Mouse (Mus musculus) cerebral cortex, adult 2 months (tissue): ENCODE results near the gene Eif5a.

ENCODE experiments used
- WGBS: fragments of 180-500 bp; shearing (Covaris S2); methylation state at CpG from one replicate; pipeline ENCODE4 v1.1.7; 2018; 5-methylcytosine and 5-hydroxymethylcytosine counted together

The Eif5a gene

DNA sequence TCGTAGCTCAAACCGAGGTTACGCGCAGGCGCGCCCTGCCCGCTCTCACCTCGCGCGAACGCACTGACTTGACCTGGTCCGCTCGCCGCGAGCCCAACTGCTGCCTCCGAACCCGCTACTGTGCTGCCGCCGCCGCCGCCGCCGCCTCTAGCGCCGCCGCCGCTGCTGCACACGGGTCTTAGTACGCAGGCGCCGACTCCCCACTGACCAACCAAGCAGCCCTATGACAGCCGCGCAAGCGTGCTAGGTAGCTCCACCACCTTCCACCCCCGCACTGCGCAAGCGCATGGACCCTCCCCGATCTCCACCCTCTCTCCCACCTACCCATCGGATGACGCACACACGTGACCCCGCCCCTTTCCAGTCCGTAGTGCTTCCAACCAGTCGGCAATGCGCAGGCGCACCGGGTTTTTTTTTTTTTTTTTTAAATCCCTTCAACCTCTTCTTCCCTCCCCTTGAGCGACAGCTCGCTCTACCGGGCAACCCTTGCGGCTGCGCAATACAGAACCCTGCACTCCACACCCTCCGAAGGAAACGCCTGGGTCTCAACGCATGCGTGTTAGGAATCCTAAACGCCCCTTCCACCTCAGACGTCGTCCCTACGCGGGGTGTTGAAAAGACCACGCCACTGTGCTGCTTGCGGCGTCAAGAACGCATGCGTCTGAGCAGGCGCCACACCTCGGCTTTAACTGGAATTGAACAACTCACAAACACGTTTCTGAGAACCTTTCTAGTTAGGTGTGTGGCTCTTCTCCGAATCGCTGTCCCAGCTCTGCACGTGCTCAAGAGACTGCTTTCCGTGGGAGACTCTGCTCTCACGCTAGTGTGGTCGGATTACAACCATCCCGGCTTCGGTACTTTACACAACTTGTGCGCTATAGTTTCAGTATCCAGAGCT lies at the start of gene Eif5a:
Gene Eif5a, minus strand, starts transcription at position 845 of the 898 bp plus-strand sequence.
- WGBS = under 1% methylated on average over 78 of the region's 78 CpGs

DNA sequence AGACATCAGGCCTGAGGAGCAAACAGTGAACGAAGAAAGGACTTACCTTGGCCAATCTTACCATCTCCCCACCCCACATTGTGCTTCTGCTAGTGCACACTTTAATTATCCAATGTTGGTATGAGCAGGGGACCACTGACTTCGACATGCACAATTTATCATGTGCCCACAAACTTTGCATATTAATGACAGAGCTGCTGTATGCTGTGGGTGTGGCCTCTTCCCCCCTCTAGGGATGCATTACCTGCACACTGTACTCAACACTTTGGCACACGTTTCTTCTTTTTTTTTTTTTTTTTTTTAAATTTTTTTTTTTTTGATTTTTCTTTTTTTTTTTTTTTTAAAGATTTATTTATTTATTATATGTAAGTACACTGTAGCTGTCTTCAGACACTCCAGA lies 49.0 kb upstream of the Eif5a start:
- 79% methylated on average over 3 of the region's 3 CpGs for WGBS

DNA sequence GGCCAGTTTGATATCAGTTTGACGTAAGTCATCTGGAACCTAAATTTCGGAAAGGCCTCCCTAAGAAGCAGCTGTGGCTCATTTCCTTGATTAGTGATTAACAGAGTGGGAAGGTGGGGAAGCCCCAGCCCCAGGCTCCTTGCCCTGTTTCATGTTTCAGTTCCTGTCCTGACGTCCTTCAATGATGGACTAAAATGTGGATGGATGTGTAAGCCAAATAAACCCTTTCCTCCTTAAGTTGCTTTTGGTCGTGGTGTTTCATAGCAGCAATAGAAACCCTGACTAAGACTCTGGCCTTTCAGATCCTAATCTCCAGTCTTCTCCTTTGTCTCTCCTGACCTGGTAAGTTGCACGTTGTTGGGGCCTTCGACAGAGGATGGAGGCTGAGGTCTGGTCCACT lies 48.5 kb upstream of the Eif5a start:
- 86% methylated on average over 6 of the region's 6 CpGs for WGBS

DNA sequence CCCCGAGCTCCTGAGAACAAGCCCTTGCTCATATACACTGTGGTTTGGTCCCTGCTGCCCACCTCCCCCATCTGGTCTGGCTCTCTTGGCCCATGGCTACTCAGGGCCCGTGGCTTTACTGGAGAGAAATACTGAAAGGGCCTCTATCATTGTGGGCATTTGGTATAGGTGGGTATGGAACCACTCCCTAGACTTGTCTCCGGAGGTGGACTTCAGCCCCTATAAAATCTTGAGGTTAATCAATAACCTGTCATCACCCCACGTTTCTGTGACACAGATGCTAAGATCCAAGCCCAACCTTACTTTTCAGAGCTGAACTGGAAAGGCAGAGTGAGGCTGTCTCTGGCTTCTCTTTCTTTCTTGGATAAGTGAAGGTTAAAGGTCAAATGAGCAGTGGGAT lies 47.0 kb upstream of the Eif5a start:
- WGBS = 90% methylated on average over 4 of the region's 4 CpGs

DNA sequence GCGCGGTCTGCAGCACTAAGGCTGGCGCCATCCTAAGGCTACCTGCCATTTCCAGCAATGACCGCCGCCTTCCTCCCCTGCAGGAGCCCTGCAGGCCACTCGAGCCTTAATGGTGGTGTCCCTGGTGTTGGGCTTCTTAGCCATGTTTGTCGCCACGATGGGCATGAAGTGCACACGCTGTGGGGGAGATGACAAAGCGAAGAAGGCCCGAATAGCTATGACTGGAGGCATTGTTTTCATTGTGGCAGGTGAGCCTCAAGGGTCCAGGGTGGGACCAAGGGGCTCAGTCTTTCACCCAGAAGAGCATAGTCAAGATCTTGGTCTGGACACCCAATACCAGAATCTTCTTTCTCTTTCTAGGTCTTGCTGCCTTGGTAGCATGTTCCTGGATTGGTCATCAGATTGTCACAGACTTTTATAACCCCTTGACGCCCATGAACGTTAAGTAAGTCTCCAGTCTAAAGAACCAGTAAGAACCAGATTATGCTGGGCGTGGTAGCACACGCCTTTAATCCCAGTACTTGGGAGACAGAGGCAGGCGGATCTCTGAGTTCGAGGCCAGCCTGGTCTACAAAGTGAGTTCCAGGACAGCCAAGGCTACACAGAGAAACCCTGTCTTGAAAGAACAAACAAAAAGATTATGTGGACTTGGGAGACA lies 45.2 kb upstream of the Eif5a start:
- WGBS = 38% methylated on average over 17 of the region's 17 CpGs

DNA sequence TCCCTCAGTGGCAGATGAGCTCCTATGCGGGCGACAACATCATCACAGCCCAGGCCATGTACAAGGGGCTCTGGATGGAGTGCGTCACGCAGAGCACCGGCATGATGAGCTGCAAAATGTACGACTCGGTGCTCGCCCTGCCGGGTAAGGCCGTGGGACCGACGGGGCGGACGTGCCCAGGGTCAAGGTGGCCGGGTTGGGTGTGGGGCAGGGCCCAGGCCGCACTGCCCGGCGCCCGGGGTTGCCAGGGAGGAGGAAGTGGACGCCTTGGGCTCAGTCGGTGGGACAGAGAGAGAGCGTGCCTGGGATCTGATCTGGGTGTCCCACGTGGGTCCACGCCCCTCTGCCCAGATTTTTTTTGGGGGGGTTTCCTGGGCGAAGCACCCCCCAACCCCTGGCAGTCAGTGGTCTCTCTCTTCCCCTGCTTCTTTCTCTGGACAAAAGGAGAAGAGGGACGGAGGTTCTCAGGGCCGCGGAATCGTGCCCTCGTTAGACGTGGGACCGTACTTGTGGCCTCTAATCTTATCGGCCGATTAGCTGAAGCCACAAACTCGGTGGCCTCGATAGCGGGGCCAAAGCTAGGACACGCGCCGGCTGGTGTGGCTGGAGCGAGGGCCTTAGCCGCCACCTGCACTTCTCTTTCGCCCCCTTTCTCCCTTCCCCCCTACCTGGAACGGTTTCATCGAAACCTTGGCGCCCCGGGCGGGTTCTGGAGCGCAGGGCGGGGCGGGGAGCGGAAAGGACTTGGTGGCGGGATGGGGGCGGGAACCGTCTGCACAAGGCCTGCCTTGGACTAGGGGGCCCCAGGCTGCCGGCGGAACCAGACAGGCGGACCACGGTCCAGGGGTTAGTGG lies 44.5 kb upstream of the Eif5a start:
- WGBS = 3% methylated on average over 59 of the region's 59 CpGs

DNA sequence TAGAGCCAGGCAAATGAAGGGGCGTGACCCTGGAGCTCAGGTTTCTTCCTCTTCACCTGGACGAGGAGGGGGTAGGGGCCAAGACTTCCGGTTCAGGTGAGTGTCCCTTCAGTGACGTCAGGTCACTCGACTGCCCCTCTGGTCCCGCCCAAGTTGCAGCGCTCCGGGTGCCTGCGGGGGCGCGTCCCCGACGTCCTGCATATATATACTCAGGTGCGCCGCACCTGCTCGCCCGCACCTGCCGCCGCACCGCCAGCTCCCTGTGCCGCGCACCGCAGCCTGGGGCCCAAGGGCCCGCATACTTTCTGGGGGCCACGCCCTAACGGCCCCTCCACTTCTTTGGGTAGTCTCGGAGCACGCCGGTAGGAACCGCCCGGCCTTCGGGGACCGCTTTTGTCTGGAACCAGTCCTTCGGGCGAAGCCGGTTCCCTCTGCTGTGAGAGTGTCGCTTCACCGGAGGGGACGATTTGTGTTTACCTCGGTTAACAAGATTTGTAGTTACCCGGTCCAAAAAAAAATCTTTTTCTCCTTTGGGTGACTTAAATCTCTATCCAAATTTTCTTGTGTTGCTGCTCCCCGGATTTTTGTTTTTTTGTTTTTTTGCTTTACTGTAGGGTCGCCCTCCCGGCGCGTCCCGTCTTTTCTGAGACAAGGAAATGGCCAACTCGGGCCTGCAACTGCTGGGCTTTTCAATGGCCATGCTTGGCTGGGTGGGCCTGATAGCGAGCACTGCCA lies 43.7 kb upstream of the Eif5a start:
- WGBS = 4% methylated on average over 49 of the region's 49 CpGs

DNA sequence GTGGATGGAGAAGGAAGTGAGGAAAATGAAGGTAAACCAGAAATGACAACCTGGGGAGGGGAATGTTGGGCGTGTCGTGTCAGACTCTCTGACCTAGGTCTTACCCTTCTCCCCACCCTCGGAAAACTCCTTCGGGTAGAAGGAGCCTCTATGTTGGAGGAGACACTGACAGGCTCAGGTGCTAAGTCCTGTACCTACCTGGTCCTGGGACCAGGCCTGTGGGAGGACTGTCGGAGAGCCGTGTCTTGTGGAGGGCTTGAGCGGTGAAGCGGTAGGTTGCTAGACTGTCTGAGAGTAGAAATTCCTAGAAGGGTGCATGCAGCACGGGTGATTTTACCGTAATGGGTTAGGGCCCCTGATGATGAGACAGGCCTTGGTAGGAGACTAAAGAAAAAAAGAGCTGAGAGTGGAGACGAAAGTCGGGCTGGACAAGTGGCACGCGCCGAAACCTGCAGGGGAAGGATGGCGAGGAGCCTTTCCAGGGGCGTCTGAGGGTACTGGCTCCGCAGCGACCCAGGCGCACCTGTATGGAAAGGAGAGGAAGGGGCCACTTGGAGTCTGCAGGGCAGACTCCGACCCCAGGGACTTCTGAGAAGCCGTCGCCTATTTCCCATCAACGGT lies 43.0 kb upstream of the Eif5a start, which contains the start of gene Cldn7:
Gene Cldn7, plus strand, starts transcription at position 130 of the 621 bp plus-strand sequence.
- 20% methylated on average over 24 of the region's 24 CpGs for WGBS

DNA sequence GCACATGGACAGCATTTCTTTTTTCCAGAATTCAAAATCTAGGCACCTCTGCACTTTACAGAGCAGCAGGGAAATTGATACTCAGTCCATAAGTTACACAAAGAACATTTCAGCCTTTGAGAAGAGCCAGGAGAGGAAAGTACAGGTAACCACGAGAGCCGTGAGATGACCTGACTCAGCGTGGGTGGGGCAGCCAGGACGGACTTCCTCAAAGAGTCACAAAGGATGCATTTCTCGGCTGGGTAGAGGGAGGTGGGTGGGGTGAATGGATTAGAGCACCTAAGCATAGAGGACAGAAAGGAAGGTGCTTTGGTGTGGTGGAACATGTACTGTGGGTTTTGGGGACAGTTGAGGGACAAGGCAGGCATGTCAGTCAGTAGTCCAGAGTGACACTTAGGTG lies 40.1 kb upstream of the Eif5a start:
- 47% methylated on average over 5 of the region's 5 CpGs for WGBS

DNA sequence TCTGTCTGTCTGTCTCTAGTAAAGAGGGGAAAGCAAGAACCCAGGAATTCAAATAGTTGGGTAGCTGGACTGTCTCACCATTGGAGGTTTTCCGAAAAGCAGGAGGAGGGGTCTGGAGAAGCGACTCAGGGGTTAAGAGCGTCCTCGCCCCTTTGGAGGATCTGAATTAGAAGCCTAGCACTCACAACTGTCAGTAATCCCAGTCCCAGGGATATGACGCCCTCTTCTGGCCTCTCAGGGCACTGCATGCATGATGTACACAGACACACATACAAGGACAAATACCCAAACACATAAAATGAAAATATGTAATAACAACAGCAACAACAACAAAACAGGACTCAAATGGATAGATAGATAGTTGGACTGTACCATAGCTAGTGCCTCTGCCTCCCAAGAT lies 38.9 kb upstream of the Eif5a start:
- 31% methylated on average over 5 of the region's 5 CpGs for WGBS

DNA sequence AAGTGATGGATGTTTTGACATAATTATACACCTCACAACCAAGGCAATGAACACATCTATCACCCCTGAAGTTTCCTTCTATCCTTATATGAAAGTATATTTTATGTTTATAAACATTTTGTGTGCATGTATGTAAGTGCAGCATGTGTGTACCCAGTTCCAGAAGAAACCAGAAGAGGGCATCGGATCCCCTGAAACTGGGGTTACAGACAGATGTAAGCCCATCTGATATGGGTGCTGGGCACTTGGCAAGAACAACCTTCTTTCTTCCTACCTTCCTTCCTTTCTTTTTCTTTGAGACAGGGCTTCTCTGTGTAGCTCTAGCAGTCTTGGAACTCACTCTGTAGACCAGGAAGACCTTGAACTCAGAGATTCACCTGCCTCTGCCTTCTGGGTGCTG lies 34.5 kb upstream of the Eif5a start:
- WGBS = 80% methylated on average over 1 of the region's 1 CpGs

DNA sequence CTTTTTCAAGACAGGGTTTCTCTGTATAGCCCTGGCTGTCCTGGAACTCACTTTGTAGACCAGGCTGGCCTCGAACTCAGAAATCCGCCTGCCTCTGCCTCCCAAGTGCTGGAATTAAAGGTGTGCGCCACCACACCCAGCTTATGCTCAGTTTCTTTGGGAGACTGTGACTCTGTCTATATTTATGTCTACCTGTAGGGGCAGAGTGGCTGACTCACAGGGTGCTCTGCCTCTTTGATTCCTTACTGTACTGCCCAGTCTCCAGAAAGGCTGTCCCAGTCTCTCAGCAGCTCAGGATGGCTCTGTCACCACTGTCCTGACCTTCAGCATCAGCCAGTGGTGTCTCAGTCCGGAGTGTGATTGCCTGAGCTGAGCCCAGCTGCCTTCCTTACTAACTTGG lies 33.9 kb upstream of the Eif5a start:
- WGBS = 80% methylated on average over 4 of the region's 4 CpGs

DNA sequence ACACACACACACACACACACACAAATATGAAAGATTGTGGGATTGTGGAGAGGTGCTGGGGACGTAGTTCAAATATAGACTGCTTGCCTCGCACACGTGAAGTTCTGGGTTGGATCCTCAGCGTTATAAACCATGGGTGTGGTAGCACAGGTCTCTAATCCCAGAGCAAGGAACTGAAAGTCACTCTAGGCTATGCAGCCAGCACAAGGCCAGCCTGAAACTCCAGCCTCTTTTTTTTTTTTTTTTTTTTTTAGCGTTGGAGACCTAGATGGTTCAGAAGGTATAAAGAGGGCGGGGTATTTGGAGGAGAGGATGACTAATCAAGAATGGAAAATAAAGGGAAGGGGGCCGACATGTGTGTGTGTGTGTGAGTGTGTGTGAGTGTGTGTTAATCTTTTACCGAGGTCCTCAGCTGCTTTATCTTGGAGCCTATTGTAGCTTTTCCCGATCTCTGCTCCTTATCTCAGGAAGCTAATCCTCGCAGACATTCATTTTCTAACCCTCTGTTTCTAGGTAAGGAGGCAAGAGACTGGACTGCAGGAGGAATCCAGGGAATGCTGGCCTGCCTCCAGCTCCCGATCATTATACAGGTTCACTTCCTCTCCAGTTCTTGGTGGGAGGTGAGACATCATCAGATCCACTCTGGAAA lies 31.6 kb upstream of the Eif5a start:
- WGBS = 66% methylated on average over 11 of the region's 11 CpGs

DNA sequence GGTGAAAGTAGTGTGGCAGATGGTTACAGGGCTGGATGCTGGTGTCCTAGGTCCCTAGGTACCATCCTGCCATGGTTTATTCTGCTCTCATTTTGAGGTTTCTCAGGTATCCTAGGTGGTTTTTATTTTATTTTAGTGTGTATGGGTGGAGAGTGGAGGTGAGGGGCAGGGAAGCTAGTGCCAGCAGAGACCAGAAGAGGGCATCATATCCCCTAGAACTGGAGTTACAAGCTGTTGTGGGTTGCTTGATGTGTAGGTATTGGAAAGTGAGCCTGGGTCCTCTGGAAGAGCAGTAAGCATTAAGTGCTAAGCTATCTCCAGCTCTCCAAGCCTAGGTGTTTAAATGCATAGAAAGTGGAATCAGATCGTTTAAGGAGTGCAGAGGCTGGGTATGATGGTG lies 30.5 kb upstream of the Eif5a start:
- WGBS = 25% methylated on average over 1 of the region's 1 CpGs

DNA sequence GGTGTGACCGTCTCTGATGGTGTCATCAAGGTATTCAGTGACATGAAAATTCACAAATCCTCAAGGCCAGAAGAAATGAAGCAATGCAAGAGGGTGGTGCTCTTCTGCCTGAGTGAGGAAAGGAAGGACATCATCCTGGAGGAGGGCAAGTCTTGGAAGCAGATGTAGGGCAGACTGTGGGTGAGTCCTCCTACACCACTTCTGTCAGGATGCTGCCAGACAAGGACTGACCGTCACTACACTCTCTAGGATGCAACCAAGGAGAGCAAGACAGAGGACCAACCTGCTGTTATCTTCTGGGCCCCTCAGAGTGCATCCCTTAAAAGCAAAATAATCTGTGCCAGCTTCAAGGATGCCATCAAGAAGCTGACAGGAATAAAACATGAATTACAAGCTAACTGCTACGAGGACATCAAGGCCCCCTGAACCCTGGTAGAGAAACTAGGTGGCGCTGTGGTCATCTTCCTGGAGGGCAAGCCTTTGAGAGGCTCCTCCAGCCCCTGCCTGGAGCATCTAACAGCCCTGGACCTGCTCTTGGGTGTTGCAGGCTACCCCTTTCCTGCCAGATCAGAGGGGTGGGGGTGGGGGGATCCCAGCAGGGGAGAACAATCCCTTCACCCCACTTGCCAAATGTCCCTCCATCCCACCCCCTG lies 29.2 kb upstream of the Eif5a start:
- WGBS = 42% methylated on average over 4 of the region's 4 CpGs

DNA sequence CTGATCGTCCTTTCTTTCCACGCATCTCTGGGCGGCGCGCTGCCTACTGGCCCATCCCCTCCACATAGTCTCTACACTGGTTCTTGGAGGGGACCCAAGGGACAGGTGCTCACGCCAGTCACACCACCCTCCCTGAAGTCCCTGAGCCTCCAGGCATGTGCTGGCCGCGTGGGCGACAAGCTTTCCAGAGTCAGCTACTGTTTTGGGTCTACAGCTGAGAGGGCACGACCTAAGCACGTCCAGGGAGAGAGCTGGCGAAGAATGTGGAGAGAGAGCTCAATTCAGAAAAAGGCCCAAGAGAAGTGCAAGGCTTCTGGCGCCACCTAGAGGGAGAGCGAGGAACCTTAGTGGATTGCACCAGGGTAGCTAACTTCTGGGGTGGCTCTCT lies 27.0 kb upstream of the Eif5a start:
- WGBS = 0% methylated on average over 14 of the region's 14 CpGs

DNA sequence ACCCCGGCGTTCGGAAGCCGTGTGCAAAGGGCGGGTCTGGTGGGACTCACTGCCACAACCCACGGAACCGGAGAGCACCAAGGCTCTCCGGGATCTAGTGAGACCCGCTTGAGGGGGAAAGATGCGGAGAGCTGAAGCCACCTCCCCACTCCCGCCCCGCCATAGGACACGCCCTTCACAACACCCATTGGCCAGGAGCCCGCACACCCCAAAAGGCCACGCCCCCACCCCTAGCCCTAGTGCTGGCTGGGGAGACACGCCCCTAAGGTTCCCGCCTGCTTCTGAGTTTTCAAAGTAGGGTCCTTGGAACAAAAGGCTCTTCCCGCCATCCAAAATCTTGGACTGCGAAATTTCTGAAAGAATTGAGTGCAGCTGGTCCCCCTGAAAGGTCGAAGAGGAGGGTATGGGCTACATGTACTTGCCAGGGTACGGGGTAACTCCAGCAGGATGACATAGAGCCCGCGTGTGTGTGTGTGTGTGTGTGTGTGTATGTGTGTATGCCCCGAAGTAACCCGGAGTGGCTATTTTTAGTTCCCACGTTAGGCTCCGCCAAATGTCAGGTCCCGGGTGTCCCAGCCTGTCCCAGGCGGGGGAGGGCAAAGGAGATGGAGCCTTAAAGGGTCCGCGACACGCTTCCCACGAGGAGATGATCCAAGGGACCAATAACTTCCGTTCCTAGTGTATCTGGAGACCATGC lies 26.5 kb upstream of the Eif5a start, which contains the start of gene Slc2a4:
Gene Slc2a4, minus strand, starts transcription at position 123 of the 697 bp plus-strand sequence.
- 2% methylated on average over 34 of the region's 34 CpGs for WGBS

DNA sequence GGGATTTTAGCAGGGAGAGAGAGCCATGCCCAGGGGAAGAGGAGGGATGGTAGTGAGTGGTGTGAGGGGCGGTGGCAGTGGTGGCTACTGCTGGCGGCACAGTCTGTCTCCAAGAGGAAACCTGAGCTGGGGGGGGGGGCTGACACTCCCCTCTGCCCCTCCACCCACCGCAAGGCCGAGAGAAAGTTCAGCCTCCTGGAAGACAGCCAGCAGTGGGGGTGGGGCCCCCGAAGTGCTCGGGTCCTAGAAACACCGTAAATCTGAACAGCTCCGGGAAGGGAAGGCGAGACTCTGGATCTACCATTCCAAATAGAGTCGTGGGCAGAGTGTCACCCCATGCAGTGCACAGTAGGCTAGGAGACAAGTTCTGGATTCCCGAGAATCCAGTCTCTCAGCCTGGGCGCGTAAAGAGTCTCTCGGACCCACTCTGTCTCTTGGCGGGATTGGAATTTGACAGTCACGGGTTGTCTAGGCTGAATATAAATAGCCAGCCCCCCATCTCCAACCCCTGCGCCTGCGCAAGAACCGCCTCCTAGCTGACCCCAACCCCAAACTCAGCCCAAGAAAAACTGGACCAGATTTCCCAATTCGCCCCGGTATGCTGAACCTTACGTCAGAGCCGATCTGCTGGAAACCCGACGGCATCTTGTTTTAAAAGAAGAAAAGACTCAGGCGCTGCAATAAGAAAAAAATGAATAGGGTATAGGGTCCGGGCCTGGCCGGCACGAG lies 25.7 kb upstream of the Eif5a start:
- 10% methylated on average over 29 of the region's 29 CpGs for WGBS
